Mouse (Mus musculus): ENCODE measurements around the gene Cdc7. TPM values are rescaled to one million over a fixed set of nuclear protein-coding genes. Genes with fewer than 3 reads are reported as not detected.

Cdc7 gene
- polyA plus RNA-seq, 1 experiment from 2014 or later, result 15.0 TPM

DNA sequence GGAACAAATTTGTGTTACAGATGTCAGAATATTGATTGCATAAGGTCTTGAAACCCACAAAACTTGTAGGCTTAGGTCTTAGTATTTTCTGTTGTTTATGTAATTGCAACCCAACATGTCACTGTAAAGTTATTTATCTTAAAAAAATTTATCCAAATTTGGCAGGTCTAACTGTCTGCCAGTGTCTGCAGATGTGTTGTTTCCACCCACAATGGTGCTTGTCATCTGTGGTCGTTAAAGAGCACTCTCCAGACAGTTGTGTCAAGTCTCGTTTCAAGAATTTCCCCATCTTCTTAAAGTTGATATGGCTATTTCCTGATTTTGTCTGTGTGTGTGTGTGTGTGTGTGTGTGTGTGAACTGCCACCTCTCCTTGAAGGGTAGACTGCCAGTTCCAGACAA, 21.5 kb downstream of the Cdc7 start:
- H3K4me1 ChIP-seq (ENCODE audit: control insufficient read depth, low read depth, low read length), result peaks cover 2% of the 10 kb centered on the region
- WGBS (ENCODE audit: insufficient replicate concordance), result 34% methylated on average over 2 of the region's 2 CpGs
- no peak overlapping the region for H3K4me2 ChIP-seq (ENCODE audit: low read depth, low read length)
- H3K27me3 ChIP-seq (ENCODE audit: control insufficient read depth, insufficient read depth, low read depth, low read length), result no peaks in the 10 kb centered on the region
- no peak overlapping the region for H3K27ac ChIP-seq (ENCODE audit: low read length)
- peaks cover 21% of the 10 kb centered on the region for H3K36me3 ChIP-seq (ENCODE audit: control insufficient read depth, insufficient read depth)
- H3K9me3 ChIP-seq (replicated peaks; ENCODE audit: control insufficient read depth, low read length), result no peaks in the 10 kb centered on the region
- no peak overlapping the region for H3K9ac ChIP-seq (ENCODE audit: low read depth, low read length)
- H3K4me3 ChIP-seq (ENCODE audit: low read depth, low read length), result no peak overlapping the region
- ATAC-seq (ENCODE audit: low read depth), result no peak

DNA sequence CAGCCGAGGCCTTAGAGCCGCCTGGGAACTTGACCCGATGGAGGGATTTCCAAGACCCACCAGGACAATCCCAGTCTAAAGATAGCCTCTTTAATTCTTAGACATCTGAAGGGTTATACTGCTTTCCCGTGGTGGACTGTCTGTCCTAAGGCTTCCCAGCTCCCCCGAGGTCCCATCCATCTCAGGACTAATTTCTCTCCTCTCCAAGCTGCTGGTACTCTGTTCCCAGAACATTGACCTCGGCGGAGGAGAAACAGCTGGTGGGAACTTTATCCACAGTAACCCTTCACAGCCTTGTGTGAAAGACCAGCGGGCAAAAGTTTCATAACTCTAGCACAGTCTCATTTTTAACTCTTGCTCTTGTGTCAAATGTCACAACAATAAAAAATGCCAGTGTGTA, 25.1 kb downstream of the Cdc7 start:
- no peak overlapping the region for H3K4me2 ChIP-seq (ENCODE audit: low read depth, low read length)
- H3K27ac ChIP-seq (ENCODE audit: low read length), result no peak overlapping the region
- H3K27me3 ChIP-seq (ENCODE audit: control insufficient read depth, insufficient read depth, low read depth, low read length), result no peaks in the 10 kb centered on the region
- ATAC-seq (ENCODE audit: low read depth), result no peak
- no peak overlapping the region for H3K4me3 ChIP-seq (ENCODE audit: low read depth, low read length)
- H3K9ac ChIP-seq (ENCODE audit: low read depth, low read length), result no peak overlapping the region
- no peaks in the 10 kb centered on the region for H3K9me3 ChIP-seq (replicated peaks; ENCODE audit: control insufficient read depth, low read length)
- 58% methylated on average over 8 of the region's 8 CpGs for WGBS (ENCODE audit: insufficient replicate concordance)
- no peaks in the 10 kb centered on the region for H3K36me3 ChIP-seq (ENCODE audit: control insufficient read depth, insufficient read depth)
- H3K4me1 ChIP-seq (ENCODE audit: control insufficient read depth, low read depth, low read length), result peaks cover 11% of the 10 kb centered on the region

DNA sequence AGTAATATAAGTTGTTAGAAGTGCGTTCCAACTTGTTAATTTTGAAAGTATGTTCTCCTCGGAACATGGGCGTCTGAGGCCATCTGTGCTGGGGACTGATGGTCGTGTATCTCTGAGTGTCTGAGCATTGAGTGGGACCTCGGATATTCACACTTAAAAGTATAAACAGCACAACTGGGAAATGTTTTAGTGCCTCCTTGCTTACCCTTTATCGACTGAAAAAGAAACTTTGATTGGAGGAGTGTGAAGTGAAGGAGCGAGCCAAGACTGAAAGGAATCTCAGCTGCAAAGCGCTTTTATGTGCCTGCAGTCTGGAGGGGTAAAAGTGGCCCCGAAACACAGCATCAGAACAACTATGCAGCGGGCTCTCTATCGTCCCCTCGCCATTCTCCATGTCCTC, 25.7 kb downstream of the Cdc7 start:
- H3K4me3 ChIP-seq (ENCODE audit: low read depth, low read length), result no peak overlapping the region
- WGBS (ENCODE audit: insufficient replicate concordance), result 68% methylated on average over 12 of the region's 12 CpGs
- no peak for ATAC-seq (ENCODE audit: low read depth)
- H3K4me1 ChIP-seq (ENCODE audit: control insufficient read depth, low read depth, low read length), result peaks cover 11% of the 10 kb centered on the region
- H3K27ac ChIP-seq (ENCODE audit: low read length), result no peak overlapping the region
- no peak overlapping the region for H3K9ac ChIP-seq (ENCODE audit: low read depth, low read length)
- H3K9me3 ChIP-seq (replicated peaks; ENCODE audit: control insufficient read depth, low read length), result no peaks in the 10 kb centered on the region
- no peaks in the 10 kb centered on the region for H3K27me3 ChIP-seq (ENCODE audit: control insufficient read depth, insufficient read depth, low read depth, low read length)
- no peak overlapping the region for H3K4me2 ChIP-seq (ENCODE audit: low read depth, low read length)
- H3K36me3 ChIP-seq (ENCODE audit: control insufficient read depth, insufficient read depth), result no peaks in the 10 kb centered on the region

DNA sequence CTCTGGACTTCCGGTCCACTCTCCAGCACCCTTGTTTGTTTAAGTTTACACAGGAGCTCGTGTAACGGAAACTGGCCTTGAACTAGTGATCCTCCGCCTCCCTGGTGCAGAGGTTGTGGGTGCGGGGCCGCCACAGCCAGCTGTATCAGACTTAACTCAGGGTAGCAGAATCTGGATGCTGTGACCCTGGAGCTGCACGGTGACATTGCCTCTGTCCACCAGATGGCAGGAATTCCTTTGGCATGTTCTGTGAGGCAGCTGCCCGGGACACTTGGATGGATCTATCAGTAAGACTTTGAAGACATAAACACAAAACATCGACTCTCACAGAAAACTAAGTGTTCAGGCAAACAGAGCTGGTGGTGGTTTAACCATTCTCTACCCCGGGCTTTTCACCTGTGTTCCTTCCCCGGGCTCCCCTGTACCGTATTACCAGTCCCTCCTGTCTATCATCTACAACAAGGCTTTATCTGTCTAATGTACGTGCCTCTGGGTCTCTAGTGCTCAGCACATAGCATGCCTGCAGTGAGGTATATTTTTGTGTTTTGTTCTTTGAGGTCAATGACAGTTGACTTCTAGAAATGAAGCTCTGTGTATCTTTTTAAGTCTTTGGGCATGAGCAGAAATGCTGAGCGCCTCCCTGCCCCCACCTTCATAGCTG, 26.6 kb downstream of the Cdc7 start:
- ATAC-seq (ENCODE audit: low read depth), result peak; percentile 61
- peak overlapping the region; percentile 16; the same call in 1 of the 2 replicates for H3K4me3 ChIP-seq (ENCODE audit: low read depth, low read length)
- H3K27me3 ChIP-seq (ENCODE audit: control insufficient read depth, insufficient read depth, low read depth, low read length), result no peaks in the 10 kb centered on the region
- 16% methylated on average over 14 of the region's 14 CpGs for WGBS (ENCODE audit: insufficient replicate concordance)
- H3K4me2 ChIP-seq (ENCODE audit: low read depth, low read length), result peak overlapping the region; percentile 35
- no peak overlapping the region for H3K27ac ChIP-seq (ENCODE audit: low read length)
- H3K9me3 ChIP-seq (replicated peaks; ENCODE audit: control insufficient read depth, low read length), result no peaks in the 10 kb centered on the region
- peaks cover 11% of the 10 kb centered on the region for H3K4me1 ChIP-seq (ENCODE audit: control insufficient read depth, low read depth, low read length)
- no peaks in the 10 kb centered on the region for H3K36me3 ChIP-seq (ENCODE audit: control insufficient read depth, insufficient read depth)
- H3K9ac ChIP-seq (ENCODE audit: low read depth, low read length), result no peak overlapping the region

DNA sequence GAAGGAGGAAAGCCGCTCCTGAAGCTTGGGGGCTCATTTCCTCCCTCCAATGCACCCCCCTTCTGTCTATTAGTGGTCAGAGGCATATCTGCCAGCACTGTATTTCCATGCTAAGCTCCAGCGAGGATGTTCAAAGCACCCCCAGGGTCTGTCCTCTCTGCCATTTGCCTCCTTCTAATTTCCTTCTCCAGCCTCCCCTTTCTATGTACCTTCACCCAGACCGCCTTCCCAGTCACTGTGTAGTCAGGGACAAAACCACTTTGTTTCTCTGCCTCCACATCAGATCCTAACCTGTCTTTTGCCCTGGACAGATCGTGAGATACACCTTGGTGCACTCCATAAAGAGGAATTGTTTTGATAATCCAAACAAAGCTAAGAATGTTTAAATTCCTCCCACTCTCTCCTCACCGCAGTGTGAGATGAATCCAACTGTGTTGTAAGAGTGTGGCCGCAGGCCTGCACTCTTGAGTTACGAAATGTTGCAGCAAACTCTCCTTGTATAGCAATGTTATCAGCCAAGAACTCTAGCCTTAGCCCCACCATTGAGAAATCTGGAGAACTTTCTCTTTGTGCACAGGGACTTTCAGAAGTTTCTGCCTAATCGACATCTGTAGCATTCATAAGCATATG, 27.3 kb downstream of the Cdc7 start:
- H3K4me2 ChIP-seq (ENCODE audit: low read depth, low read length), result peak overlapping the region; percentile 22; the same call in 1 of the 2 replicates
- ATAC-seq (ENCODE audit: low read depth), result peak; percentile 37; the same call in 1 of the 2 replicates
- WGBS (ENCODE audit: insufficient replicate concordance), result 46% methylated on average over 8 of the region's 8 CpGs
- H3K4me1 ChIP-seq (ENCODE audit: control insufficient read depth, low read depth, low read length), result peaks cover 11% of the 10 kb centered on the region
- H3K4me3 ChIP-seq (ENCODE audit: low read depth, low read length), result no peak overlapping the region
- H3K36me3 ChIP-seq (ENCODE audit: control insufficient read depth, insufficient read depth), result no peaks in the 10 kb centered on the region
- H3K9me3 ChIP-seq (replicated peaks; ENCODE audit: control insufficient read depth, low read length), result no peaks in the 10 kb centered on the region
- H3K9ac ChIP-seq (ENCODE audit: low read depth, low read length), result no peak overlapping the region
- no peaks in the 10 kb centered on the region for H3K27me3 ChIP-seq (ENCODE audit: control insufficient read depth, insufficient read depth, low read depth, low read length)
- no peak overlapping the region for H3K27ac ChIP-seq (ENCODE audit: low read length)

DNA sequence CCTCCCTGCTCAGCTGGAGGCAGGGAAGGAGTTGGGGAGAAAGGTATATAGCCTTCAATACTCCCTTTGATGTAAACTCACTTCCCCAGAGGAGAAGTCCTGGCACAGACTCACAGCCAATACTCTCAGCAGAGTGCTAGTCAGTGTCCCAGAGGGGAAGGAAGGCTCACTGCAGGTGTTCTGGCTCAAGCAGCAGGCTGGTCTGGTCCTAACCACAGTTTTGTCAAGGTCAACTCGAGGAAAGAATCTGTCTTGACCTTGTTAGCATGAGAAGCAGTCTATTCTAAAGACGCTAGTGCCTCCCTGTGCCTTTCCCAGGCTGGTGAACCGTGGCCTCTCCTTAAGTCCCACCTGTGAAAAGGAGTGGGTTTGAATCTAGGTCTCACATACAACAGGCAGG, 30.6 kb downstream of the Cdc7 start:
- WGBS (ENCODE audit: insufficient replicate concordance), result 40% methylated on average over 3 of the region's 3 CpGs
- H3K4me1 ChIP-seq (ENCODE audit: control insufficient read depth, low read depth, low read length), result peaks cover 11% of the 10 kb centered on the region
- no peaks in the 10 kb centered on the region for H3K27me3 ChIP-seq (ENCODE audit: control insufficient read depth, insufficient read depth, low read depth, low read length)
- no peaks in the 10 kb centered on the region for H3K9me3 ChIP-seq (replicated peaks; ENCODE audit: control insufficient read depth, low read length)
- H3K4me3 ChIP-seq (ENCODE audit: low read depth, low read length), result no peak overlapping the region
- no peaks in the 10 kb centered on the region for H3K36me3 ChIP-seq (ENCODE audit: control insufficient read depth, insufficient read depth)
- H3K4me2 ChIP-seq (ENCODE audit: low read depth, low read length), result no peak overlapping the region
- no peak overlapping the region for H3K9ac ChIP-seq (ENCODE audit: low read depth, low read length)
- H3K27ac ChIP-seq (ENCODE audit: low read length), result no peak overlapping the region
- no peak for ATAC-seq (ENCODE audit: low read depth)

DNA sequence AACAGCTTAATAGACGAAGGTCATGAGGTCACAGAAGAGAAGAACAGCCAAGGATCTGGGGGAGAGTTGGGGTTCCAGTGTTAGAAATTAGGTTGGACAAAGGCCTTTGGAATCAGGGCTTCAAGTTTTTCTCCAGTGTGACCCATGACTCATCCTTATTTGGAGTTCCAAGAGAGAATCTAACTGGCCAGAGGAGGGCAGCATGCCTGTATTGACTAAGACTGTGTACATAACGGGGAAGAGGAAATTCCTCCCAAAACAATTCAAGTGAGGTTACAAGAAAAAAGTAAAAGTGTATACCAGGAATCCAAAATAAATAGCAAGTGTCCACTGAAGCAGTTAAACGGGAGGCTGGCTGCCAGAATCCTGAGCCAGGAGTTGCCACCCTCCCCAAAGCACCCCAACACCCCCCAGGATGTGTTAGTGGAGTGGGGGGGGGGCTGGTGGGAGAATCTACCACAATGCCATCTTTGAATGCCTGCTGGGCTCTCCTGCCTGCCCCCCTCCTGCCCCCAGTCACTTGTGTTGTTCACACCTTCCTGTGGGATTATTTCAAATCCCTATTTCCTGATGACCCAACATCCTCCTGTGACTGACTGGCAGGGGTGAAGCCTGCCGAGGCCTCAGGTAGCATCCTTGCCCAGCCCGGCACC, 31.9 kb downstream of the Cdc7 start:
- H3K4me2 ChIP-seq (ENCODE audit: low read depth, low read length), result no peak overlapping the region
- no peaks in the 10 kb centered on the region for H3K27me3 ChIP-seq (ENCODE audit: control insufficient read depth, insufficient read depth, low read depth, low read length)
- H3K36me3 ChIP-seq (ENCODE audit: control insufficient read depth, insufficient read depth), result no peaks in the 10 kb centered on the region
- no peak overlapping the region for H3K9ac ChIP-seq (ENCODE audit: low read depth, low read length)
- H3K4me3 ChIP-seq (ENCODE audit: low read depth, low read length), result no peak overlapping the region
- 32% methylated on average over 5 of the region's 5 CpGs for WGBS (ENCODE audit: insufficient replicate concordance)
- peaks cover 5% of the 10 kb centered on the region for H3K4me1 ChIP-seq (ENCODE audit: control insufficient read depth, low read depth, low read length)
- H3K27ac ChIP-seq (ENCODE audit: low read length), result no peak overlapping the region
- ATAC-seq (ENCODE audit: low read depth), result no peak
- no peaks in the 10 kb centered on the region for H3K9me3 ChIP-seq (replicated peaks; ENCODE audit: control insufficient read depth, low read length)

DNA sequence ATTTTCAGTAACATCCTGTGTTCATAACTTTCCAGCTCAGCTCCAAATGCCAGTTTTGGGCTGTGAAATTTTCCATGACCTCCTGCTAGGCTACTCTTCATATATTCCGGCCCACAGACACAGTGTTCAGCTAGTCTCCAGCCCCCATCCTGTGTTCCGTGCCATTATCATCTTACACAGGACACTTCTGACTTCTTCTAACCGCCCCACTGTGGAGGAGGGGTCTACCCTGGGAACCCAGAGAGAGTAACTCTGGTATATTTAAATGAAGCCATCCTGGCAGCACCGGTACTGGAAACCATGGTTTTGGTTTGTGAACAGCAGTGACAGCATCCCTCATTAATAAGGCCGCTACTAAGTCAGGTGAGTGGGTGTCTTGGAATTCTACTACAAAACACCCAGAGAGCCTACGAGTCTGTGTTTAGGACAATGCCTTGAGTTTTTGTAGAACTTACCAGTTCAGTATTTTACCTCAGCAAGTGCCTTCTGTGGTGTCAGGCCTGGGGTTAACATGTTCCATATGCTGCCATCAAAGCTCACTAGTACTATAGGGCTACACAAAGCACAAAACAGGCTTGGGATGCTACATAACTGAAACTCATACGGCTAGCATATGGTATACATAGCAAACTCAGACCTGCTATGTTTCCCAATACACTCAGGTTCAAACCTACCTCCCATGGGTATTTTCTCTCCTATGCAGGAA, 32.6 kb downstream of the Cdc7 start:
- Histone ChIP-seq H3K4me2 (ENCODE audit: low read depth, low read length) (no peak overlapping the region), H3K4me3 (ENCODE audit: low read depth, low read length) (no peak overlapping the region), H3K27ac (ENCODE audit: low read length) (no peak overlapping the region), H3K9ac (ENCODE audit: low read depth, low read length) (no peak overlapping the region), H3K36me3 (ENCODE audit: control insufficient read depth, insufficient read depth) (no peaks in the 10 kb centered on the region), H3K9me3 (replicated peaks; ENCODE audit: control insufficient read depth, low read length) (no peaks in the 10 kb centered on the region), H3K4me1 (ENCODE audit: control insufficient read depth, low read depth, low read length) (no peaks in the 10 kb centered on the region), H3K27me3 (ENCODE audit: control insufficient read depth, insufficient read depth, low read depth, low read length) (no peaks in the 10 kb centered on the region)
- no peak for ATAC-seq (ENCODE audit: low read depth)
- WGBS (ENCODE audit: insufficient replicate concordance), result 68% methylated on average over 7 of the region's 7 CpGs
